Comparison of ENCODE assay signal across 8 mouse cellular contexts in the genomic region with DNA sequence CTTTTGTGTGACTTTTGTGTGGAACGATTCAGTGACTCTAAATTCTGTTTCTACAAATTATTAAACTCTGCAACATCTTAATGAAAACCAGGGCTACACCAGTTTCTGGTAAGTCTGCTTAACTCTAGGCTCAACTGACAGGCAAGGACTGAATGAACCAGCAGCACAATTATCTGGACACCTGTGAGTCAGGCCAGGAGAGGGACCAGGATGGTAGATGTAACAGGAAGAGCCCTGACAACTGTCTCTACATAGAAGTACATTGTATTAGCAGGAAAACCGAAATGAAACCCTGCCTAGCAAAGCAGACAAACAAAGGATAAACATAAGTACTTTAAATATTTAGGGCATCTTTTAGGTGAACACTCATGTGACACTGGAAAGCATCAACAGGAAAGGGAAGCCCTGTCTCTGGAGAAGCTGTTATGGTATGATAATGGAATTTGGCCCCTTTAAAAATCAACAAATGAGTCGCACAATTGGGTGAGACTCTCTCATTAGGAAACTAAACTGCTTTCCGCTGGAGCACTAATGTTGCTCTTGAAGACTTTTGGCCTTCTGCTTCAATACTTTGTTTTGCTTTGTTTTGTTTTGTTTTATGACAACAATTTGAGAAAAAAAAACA. TPM values are rescaled to one million over a fixed set of nuclear protein-coding genes. Genes with fewer than 3 reads are reported as not detected.
DNase-seq lines count a peak whose midpoint lies in the region; ATAC-seq and TF ChIP-seq lines count a peak whose summit lies in the region.

No protein-coding gene starts in this region.

- no peaks in the 10 kb centered on the region for H3K9me3 ChIP-seq in embryonic facial prominence, embryonic 12.5 days
- no peaks in the 10 kb centered on the region for H3K9me3 ChIP-seq in intestine, embryonic 14.5 days (ENCODE audit: control insufficient read depth, low read length)
- no peaks in the 10 kb centered on the region for H3K9me3 ChIP-seq in midbrain, embryonic 14.5 days (ENCODE audit: control insufficient read depth, low read length)

- WGBS in embryonic facial prominence, embryonic 12.5 days = 25% methylated on average over 4 of the region's 4 CpGs
- 17% methylated on average over 4 of the region's 4 CpGs for WGBS in intestine, embryonic 14.5 days
- 41% methylated on average over 4 of the region's 4 CpGs for WGBS in midbrain, embryonic 14.5 days

- no peak for TF ChIP-seq CTCF in gastrocnemius, adult 2 months (IDR thresholded peaks at IDR 0.05)

- ATAC-seq in embryonic facial prominence, embryonic 12.5 days (ENCODE audit: insufficient number of reproducible peaks, insufficient read depth, low FRiP score, low TSS enrichment) = no peak
- ATAC-seq in intestine, embryonic 14.5 days (replicated peaks; ENCODE audit: low FRiP score, low TSS enrichment, low read depth) = no peak
- no peak for ATAC-seq in midbrain, embryonic 14.5 days (ENCODE audit: low FRiP score, low TSS enrichment)

- DNase-seq in gastrocnemius, adult 2 months = no peak
- DNase-seq in gastrocnemius, postnatal 10 days = no peak
- no peak for DNase-seq in intestine, embryonic 14.5 days (ENCODE audit: low spot score)
- DNase-seq in midbrain, embryonic 14.5 days = no peak
- DNase-seq in frontal cortex, postnatal 25 days (ENCODE audit: low spot score in 2 of 2) = no peak
- no peak for DNase-seq in urinary bladder, postnatal 36 days (ENCODE audit: low spot score in 2 of 2)
- DNase-seq in right cerebral cortex, adult 2 months (ENCODE audit: low spot score in 2 of 2) = no peak

- no peaks in the 10 kb centered on the region for H3K36me3 ChIP-seq in embryonic facial prominence, embryonic 12.5 days
- no peaks in the 10 kb centered on the region; the same call in 1 of the 2 replicates for H3K36me3 ChIP-seq in intestine, embryonic 14.5 days (ENCODE audit: control insufficient read depth, insufficient read depth, low read length)
- H3K36me3 ChIP-seq in midbrain, embryonic 14.5 days (ENCODE audit: control insufficient read depth, insufficient read depth, low read length) = no peaks in the 10 kb centered on the region

- peaks cover 21% of the 10 kb centered on the region for H3K4me1 ChIP-seq in embryonic facial prominence, embryonic 12.5 days
- H3K4me1 ChIP-seq in intestine, embryonic 14.5 days (replicated peaks; ENCODE audit: control insufficient read depth, insufficient read depth, low read length) = peaks cover 36% of the 10 kb centered on the region
- H3K4me1 ChIP-seq in midbrain, embryonic 14.5 days (ENCODE audit: control insufficient read depth, insufficient read depth, low read length) = peaks cover 25% of the 10 kb centered on the region

- peak overlapping the region; percentile 97 for H3K27ac ChIP-seq in gastrocnemius, adult 2 months
- H3K27ac ChIP-seq in embryonic facial prominence, embryonic 12.5 days = no peak overlapping the region
- no peak overlapping the region for H3K27ac ChIP-seq in intestine, embryonic 14.5 days (ENCODE audit: low read depth)
- no peak overlapping the region for H3K27ac ChIP-seq in midbrain, embryonic 14.5 days (replicated peaks; ENCODE audit: low read depth, low read length)

- 0 out of 2 replicates have a peak overlapping the region, but pooled peaks have one; percentile 30 for H3K9ac ChIP-seq in embryonic facial prominence, embryonic 12.5 days
- H3K9ac ChIP-seq in intestine, embryonic 14.5 days (ENCODE audit: low read length) = peak overlapping the region; percentile 93
- H3K9ac ChIP-seq in midbrain, embryonic 14.5 days (replicated peaks; ENCODE audit: low read length) = no peak overlapping the region

- intact Hi-C loops in gastrocnemius, adult 2 months (cut with DNase I) = no loop called here

- peak overlapping the region; percentile 80 for H3K4me2 ChIP-seq in embryonic facial prominence, embryonic 12.5 days (replicated peaks)
- peak overlapping the region; percentile 85 for H3K4me2 ChIP-seq in intestine, embryonic 14.5 days (ENCODE audit: low read length)
- H3K4me2 ChIP-seq in midbrain, embryonic 14.5 days (ENCODE audit: low read length) = peak overlapping the region; percentile 92

- no peaks in the 10 kb centered on the region for H3K27me3 ChIP-seq in embryonic facial prominence, embryonic 12.5 days
- no peaks in the 10 kb centered on the region for H3K27me3 ChIP-seq in intestine, embryonic 14.5 days (replicated peaks; ENCODE audit: control insufficient read depth, insufficient read depth, low read length)
- no peaks in the 10 kb centered on the region for H3K27me3 ChIP-seq in midbrain, embryonic 14.5 days (ENCODE audit: control insufficient read depth, insufficient read depth, low read length)

- peak overlapping the region; percentile 97 for H3K4me3 ChIP-seq in gastrocnemius, adult 2 months
- H3K4me3 ChIP-seq in embryonic facial prominence, embryonic 12.5 days = peak overlapping the region; percentile 87
- peak overlapping the region; percentile 88 for H3K4me3 ChIP-seq in intestine, embryonic 14.5 days (ENCODE audit: low read depth, low read length)
- peak overlapping the region; percentile 92 for H3K4me3 ChIP-seq in midbrain, embryonic 14.5 days (replicated peaks; ENCODE audit: low read depth, low read length)

RNA-seq across cellular contexts. Expression of a gene that starts 3.3 kb away (rescaled TPM):
- total RNA-seq in gastrocnemius, adult 2 months (2021) = 10 to 100 TPM; 41.9 to 61.9 TPM
- total RNA-seq in gastrocnemius, postnatal 10 days (2021) = 10 to 100 TPM; 49.6 to 54.5 TPM
- polyA plus RNA-seq in embryonic facial prominence, embryonic 12.5 days (2016; fragmentation: Nextera tagmentation; extraction: Ambion mirVana) = 17.0 and 19.7 TPM in 2 replicates
- polyA plus RNA-seq in intestine, embryonic 14.5 days (2014; fragmentation: Nextera tagmentation; extraction: Ambion mirVana) = 15.9 and 16.5 TPM in 2 replicates
- polyA plus RNA-seq in midbrain, embryonic 14.5 days (2014; fragmentation: Nextera tagmentation; extraction: Ambion mirVana) = 34.8 and 38.6 TPM in 2 replicates

RNA-seq across cellular contexts. Expression of a gene that starts 12.6 kb away (rescaled TPM):
- 1 to 10 TPM; 2.3 to 3.0 TPM for total RNA-seq in gastrocnemius, adult 2 months (2021)
- 1 to 10 TPM; 1.3 to 3.0 TPM for total RNA-seq in gastrocnemius, postnatal 10 days (2021)
- polyA plus RNA-seq in embryonic facial prominence, embryonic 12.5 days (2016; fragmentation: Nextera tagmentation; extraction: Ambion mirVana) = 10.0 and 11.2 TPM in 2 replicates
- 5.8 and 6.7 TPM in 2 replicates for polyA plus RNA-seq in intestine, embryonic 14.5 days (2014; fragmentation: Nextera tagmentation; extraction: Ambion mirVana)
- polyA plus RNA-seq in midbrain, embryonic 14.5 days (2014; fragmentation: Nextera tagmentation; extraction: Ambion mirVana) = 9.8 and 11.6 TPM in 2 replicates
